Mouse (Mus musculus) left cerebral cortex, adult 9 months (tissue): ENCODE results near the gene Cnnm1.
A peak's percentile ranks its signal among the peaks of the same experiment; 100 is the strongest.
"Not testable (repeated sequence)": the region's sequence is repeated elsewhere in the genome, so short reads cannot be mapped to it uniquely, and the experiment has no call there.

Source experiments
- DNase-seq, 2 experiments: peaks; one replicate each; pipeline ENCODE4 v3.0.0; 2022; ENCODE audit warnings: low spot score in 2 of 2

Cnnm1 gene

DNA sequence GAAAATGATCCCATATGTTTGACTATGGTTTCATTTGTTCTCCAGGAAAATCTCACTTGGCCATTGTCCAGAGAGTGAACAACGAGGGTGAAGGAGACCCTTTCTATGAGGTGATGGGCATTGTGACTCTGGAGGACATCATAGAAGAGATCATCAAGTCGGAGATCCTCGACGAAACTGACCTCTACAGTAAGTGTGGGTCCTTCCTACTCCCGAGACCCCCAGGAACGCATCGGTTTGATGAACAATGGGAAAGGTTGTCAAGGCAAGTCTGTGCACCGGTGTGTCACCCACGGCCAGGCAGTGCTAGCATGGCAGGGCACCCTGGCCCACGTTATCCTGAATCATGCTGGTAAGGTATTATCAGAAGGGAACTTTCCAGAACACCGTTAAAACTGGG lies 24.8 kb downstream of the Cnnm1 start:
- DNase-seq = no peak

DNA sequence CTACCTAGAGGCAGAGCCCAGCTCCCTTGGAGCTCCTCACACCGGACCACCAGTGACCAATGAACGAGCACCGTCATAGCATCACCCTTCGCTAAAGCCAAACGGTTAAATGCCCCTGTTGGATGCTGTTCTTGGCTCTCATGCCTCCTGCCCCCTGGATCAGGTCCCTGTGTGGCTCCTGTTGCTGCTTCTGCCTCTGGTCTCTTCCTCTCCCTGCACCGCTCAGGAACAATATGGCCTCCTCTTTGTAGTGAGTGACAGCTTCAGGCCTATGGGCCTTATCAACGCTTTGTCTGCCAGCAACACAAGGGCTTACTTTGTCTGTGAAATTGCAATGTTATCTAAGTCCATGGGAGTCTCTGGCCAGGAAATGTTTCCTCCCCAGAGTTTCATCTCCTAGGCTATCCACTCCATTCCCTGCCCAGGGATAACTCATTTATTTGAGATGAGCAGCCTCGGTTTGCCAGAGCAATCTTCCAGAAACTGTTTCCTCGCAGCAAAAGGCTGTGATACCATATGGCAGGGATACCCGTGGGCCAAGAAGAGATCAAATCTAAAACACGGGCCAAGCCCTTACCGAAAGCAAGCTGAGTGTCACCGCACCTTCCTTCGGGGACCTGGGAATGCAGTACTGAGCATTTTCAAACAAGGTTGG lies 25.5 kb downstream of the Cnnm1 start:
- no peak for DNase-seq

DNA sequence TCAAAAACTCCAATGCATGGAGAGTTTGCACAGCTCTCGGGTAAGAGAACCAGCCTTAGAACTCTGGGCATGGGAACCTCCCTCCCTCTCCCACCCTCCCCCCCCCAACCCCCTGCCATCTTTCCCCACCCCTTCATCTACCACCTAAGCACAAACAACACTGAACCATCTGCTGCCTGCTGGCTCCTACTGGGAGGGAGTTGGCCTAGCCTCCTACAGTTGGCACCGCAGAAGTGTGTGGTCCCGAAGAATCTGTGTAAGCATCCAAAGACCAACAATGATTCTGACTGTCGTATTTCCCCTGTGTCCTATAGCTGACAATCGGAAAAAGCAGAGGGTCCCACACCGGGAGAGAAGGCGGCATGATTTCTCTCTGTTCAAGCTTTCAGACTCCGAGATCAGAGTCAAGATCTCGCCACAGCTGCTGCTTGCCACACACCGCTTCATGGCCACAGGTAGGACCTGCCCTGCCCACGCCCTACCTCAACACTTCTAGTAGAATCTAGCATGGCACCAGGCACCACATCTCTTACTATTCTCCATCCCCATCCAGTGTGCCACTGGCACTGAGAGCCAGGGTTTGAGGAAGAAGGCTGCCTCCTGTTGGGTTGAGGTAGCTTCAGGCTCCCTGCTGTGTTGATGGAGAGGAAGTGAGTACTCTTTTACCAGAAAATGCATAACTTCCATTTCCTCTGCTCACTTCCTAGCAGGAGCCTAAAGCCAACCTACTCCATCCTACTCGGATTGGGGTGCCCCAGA lies 27.9 kb downstream of the Cnnm1 start:
- peak in 1 of 2 experiments; percentile 54 for DNase-seq

DNA sequence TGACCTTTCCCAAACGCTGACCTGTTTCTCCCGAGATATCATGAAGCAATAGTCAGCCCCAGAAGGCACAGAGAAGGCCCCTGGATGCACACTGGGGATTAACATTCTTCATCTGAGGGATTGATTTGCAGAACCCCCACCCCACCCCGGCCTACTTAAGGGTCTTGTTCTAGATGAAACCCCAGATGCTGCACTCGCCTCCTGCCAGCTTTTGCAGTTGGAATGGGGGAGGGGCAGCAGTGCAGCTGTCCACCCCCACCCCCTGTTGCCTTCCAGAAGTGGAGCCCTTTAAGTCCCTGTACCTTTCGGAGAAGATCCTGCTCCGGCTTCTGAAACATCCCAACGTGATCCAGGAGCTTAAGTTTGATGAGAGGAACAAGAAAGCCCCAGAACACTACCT lies 29.1 kb downstream of the Cnnm1 start:
- no peak for DNase-seq

DNA sequence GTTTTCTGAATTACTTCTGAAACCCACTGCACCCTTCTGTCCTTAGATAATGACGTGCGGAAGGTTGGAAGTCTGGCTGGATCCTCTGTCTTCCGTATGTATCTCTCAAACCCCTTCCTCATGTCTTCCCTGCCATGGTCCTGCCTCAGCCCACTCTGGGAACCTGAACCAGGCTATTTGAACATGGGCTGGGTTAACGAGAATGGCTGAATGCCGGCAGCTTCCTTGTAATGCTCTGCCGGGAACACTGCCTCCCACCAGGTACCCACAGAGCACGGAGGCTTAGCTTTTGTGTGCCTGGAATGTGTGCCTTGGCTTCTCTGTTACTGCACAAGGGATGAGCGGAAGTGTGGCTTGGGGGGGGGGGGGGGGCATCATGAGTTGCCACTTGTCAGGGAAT lies 32.1 kb downstream of the Cnnm1 start:
- DNase-seq = no peak

DNA sequence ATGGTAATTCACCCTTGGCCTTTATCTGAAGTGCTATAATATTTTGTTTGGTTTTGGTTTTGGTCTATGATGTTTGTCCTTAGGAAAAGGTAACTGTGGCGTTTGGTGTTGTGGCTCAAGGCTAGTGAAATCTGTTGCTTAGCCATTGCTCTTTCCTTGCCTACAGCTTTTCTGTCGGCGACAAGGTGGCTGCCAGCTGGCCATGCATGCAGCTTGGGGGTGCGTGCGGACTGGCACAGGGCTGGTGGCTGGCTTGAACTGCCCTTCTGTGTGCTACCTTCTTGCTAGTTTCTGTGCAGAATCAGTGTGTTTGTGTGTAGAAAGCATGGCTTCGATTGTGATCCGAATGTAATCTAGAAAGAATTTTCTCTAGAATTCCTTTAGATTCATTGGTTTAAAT lies 32.5 kb downstream of the Cnnm1 start:
- DNase-seq = no peak

DNA sequence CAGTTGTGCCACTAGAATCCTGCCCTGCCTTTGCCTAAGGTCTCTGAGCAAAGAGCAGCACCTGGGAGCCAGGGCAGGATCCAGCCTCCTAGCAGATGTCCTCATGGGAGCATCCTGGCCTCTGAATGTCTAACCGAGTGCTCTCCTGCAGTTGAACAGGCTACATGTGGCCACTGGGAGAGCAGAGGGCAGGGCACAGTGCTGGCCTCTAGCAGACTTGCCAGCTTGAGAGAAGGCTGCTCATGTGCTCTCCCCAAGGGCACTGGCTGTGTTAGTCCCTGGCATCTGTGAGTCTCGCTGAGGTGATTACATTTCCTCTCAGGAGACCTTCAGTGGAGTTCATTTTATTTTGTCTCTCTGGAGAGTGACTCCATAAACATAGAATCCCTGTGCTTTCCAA lies 35.4 kb downstream of the Cnnm1 start:
- no peak for DNase-seq

DNA sequence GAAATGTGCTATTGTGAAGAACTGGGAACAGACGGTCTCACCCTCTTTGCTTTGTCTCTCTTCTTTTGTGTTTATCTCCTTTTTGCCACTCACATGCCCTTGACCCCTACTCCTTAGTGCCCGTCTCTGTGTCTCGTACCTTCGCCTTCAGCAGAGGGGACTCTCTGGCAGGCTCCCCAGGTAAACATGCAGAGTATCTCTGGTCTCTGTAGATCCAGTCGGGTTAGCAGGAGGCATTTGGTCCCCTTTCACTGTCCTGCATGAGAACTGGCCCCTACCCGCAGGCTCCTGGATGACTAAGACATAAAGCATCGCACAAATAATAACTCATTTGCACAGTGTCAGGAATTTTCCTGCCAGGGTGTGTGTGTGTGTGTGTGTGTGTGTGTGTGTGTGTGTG lies 35.8 kb downstream of the Cnnm1 start:
- no peak for DNase-seq

DNA sequence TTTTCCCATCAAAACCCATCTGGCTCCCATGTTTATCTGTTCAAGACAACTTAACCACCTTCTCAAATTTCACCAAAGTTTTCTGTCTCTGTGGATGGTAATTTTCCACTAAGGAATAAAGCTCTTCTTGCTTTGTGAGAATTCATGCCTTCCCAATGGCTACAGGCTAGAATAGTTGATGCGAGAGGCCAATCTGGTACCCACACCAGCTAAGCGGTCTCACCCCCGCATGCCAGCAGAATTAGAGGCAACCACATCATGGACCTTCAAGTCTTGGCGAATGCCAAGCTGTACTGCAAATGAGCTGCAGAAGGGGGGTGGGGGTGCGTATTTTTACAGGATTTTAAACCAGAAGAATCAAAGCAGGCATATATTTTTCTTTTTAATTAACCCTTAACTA lies 37.2 kb downstream of the Cnnm1 start:
- no peak for DNase-seq

DNA sequence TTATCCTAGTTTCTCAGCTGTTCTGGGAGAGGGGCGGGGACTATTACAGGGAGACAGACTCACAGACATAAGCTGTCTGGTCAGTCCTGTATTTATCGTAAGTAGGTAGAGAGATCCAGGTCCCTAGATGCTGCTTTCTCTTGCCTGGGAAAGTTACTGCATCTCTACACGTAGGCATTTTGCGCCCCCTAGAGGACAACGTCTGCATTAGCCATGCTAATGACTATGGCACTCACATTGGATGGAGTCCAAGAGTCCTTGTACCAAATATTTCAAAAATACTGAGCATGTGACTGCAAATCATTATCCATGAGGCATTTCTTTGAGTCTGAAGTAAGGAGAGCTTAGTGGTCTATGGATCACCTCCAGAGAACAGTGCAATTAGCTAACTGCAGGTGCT lies 38.7 kb downstream of the Cnnm1 start:
- DNase-seq = peak in 1 of 2 experiments; percentile 79

DNA sequence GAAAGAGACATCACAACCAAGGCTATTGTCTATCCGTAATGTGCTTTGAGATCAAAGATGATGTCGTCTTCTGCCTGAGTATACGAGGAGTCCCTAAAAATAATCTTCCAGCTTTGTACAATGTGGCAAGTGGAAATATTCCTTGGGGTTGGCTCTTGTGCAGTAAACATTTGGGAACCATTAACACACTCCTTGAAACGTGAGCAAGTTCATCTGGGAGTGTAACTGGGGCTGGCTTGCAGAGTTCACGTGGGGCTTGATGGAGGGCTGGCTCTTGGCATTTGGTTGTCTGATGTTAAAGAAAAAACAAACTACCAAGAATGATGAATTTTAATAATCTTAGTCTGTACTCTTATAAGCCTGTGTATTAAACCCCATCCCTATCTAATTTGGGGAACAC lies 39.2 kb downstream of the Cnnm1 start:
- no peak for DNase-seq

DNA sequence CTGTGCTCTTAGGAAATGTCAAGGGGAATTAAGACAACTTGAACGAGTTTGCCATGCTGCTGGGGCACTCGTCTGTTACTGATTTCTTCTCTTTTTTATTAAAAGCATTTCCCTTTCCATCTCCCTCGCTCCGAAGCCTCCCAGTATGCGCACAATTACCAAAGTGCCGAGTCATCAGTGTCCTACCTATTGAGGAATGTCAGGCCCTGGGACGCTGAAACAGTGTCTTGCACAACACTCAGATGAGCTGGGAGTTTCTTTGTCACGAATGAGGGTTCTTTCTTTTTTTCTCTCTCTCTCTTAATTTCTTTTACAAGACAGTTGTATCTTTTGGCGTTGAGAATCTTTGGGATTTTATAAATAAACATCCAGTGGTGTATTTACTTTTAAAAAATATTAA lies 40.3 kb downstream of the Cnnm1 start:
- DNase-seq = no peak

DNA sequence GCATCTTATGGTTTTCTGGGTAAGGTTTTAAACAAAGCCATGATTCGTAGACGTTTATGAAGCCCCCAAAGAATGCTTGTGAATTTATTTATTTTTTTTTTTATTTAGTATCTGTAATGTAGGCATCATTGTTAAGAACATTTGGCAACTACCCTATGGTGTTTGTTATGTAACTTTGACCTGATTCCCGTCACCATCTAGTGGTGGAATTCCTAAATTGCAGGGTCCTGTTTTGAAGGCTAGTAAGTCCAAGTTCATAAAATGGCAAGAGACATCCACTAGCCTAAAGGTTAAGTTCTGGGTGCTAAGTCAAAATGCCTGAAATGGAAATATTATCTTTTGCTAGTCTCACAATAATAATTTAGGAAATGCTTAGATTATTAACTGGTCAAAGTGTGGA lies 47.2 kb downstream of the Cnnm1 start:
- peak in 1 of 2 experiments; percentile 63 for DNase-seq

DNA sequence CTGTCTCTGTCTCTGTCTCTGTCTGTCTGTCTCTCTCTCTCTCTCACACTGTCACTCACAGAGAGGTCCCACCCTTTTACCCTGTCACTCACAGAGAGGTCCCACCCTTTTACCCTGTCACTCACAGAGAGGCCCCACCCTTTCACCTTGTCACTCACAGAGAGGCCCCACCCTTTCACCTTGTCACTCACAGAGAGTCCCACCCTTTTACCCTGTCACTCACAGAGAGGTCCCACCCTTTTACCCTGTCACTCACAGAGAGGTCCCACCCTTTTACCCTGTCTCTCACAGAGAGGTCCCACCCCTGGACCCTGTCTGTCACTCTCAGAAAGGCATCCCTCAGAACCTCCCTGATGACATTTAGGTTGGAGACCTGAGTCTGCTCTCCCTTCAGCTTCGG lies 53.1 kb downstream of the Cnnm1 start:
- DNase-seq = not testable (repeated sequence)

DNA sequence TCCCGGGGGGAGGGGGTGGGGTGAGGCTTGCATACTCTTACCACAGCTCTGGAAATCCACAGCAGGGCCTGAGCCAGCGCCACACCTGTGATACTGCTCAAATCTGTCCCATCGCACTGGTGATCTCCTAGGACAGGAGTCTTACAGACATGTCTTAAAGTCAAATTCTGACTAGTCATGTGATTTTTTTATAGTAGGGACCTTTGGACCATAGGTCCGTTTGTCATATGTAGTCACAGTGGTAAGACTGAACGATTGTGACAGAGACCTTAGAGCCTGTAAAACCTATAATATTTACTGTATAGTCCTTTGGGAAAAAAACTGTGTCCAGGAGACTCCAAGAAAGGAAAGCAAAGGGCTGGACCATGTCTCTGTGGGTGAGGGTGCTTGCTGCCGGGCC lies 53.6 kb downstream of the Cnnm1 start:
- no peak for DNase-seq

DNA sequence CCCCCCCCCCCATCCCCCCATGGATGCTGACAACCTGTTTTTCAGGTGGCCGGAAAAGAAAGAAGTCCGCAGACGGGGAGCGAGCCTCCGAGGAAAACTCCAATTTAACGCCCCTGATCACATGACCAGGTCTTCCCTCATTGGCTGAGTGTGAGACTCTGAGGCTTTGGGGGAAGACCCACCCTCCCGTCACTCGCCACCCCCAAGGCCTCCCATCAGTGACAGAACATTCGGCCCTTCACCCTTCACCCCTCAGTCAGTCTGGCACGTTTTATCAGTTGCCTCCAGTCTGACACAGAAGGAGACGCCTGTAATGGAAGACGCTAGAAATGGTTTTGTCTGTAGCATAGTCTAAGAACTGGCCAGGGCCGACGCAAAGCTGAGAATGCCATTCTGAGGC lies 54.7 kb downstream of the Cnnm1 start:
- no peak for DNase-seq

DNA sequence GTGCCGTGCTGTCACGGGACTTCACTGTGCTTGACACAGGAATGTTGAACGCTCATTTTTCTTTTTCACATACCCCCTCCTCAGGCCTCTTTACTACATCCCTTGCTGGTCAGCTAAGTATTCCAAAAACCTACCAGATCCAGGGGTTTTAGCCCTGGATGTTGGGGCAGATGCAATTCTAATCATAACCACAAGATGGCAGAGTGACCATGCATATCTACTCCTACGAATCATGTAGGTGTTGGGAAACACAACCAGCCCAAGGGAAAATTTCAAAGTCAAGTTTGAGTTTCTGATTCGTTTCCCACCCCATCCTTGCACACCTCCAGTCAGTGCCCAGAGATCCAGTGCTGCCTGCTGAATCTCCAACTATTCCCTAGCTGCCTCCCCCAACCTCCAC lies 55.6 kb downstream of the Cnnm1 start:
- peak in 1 of 2 experiments; percentile 73 for DNase-seq

DNA sequence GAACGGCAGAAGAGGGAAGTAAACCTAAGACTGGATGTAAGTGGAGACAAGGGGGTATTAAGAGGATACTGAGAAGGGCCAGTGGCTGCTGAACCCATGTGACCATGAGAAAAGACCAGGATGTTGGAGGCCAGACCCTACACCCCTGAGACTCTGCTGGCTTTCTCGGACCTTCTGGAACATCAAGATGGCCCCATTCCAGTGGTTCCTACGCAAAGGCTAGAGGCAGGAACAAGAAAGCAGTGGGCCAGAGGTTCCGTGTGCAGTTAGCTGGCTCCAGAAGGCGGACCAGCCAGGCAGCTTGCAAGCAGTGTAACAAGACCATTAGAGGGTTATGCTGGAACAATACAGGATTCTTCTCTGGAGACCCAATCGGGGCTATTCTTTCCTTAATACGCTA lies 57.2 kb downstream of the Cnnm1 start:
- no peak for DNase-seq

DNA sequence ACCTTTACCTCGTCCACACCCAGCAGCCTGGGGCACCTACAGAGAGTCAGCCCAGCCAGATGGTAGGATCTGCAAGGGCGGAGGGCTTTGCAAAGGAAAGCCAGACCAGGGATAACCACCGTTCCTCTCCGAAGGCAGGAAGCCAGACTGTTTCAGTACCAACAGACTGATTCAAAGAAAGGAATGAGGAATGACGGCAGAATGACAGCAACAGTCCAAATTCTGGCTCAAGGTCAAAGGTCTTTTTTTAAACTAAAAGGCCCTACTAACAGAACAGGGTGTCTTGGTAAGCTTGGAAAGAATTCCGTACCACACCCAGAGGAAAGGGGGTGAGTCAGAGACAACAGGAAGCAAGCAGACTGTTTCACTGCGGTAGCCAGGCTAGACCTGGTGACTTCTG lies 58.6 kb downstream of the Cnnm1 start:
- DNase-seq = no peak

DNA sequence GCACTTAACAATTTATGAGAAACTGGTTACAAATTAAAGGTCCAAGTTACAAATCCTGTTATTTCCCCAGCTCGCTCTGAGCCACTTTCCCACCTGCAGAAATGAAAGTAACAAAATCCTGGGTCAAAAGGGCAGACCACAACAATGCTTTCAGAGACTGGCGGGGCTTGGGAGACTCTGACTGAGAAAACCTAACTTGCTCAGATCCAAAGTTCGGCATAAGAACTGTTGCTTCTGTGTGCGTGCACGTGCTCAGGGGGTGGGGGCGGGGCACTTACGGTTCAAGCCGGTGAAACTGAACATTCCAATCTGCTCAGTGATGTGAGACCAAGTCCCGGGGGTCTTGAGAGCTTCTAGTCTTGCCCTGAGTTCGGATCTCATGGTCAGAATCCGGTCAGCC lies 62.4 kb downstream of the Cnnm1 start:
- DNase-seq = no peak

DNA sequence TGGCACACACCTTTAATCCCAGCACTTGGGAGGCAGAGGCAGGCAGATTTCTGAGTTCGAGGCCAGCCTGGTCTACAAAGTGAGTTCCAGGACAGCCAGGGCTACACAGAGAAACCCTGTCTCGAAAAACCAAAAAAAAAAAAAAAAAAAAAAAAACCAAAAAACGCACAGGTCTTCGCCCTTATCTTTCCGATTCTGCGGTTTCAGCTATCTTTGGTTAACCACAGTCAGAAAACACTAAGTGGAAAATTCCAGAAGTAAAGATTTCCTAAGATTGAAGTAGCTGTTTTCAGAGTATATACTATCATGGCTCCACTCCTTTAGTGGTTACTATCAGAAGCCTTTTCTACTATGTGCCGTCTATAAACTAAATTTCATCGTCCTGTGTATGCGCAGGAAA lies 63.4 kb downstream of the Cnnm1 start:
- DNase-seq = not testable (repeated sequence)

DNA sequence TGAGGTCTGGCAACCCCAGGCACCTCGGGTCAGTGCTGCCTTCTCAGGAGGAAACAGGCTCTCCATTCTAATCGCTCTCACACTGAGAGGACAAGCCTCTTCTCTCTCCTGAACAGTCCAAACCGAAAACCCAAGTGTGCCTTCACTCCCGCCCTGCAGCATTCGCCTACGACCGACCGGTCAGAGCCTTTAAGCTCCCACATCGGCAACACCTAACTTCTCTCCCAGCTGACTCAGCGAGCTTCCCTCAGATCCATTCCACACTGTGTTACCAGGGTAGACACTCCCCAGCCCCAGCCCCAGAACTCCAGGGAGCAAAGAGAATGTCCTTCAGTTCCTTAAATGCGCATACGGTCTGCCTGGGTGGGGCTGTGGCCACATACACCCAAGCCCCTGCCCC lies 65.2 kb downstream of the Cnnm1 start:
- DNase-seq = no peak

DNA sequence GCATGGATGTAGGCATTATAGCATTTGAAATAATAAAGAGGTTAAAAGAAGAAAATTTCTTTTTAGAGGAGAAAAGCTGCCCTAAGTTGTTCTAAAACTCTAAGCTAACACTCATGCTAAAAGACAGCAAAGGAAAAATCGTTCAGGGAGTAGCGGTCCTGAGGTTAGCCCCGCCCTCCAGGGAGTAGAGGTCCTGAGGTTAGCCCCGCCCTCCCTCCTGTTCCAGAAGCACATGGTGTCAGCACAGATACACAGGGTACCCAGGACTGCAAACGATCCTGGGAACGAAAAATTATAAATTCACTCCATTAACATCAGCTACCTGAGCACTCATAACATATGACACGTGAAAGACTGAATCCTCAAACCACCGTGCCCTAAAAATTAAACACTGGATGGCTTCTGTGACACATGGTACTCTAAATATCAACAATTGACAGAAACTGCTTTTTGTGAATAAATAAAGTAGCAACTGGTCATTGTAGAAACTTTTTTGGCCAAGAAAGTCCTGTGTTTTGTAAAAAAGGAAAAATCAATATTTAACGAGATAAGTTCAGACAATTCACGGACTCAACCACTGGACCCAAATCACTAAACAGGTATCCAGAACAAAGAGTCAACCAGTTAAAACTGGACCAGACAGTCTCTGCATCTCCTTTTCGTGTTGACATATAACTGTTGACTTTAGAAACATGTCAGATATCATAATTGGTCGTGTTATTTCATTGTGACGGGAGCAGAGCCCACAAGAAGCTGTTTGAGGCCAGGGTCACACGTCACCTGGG lies 70.4 kb downstream of the Cnnm1 start:
- no peak for DNase-seq
